Mouse (Mus musculus) gastrocnemius, adult 8-10 months (tissue): ENCODE data around the gene Kpna6. TPM values are rescaled to one million over a fixed set of nuclear protein-coding genes. Genes with fewer than 3 reads are reported as not detected.

Source experiments
- DNase-seq, 2 experiments: peaks; one replicate each; pipeline ENCODE4 v3.0.0; 2022; ENCODE audit warnings: low spot score in 2 of 2
- microRNA-seq: library from miRNA; unstranded; fragments of <30 nt; microRNA quantifications from one replicate; pipeline ENCODE4 v1.2.0, GENCODE M21; 2022
- total RNA-seq, 4 experiments: library from RNA; stranded (reverse); gene quantifications; 2 replicates each; pipeline ENCODE4 v1.2.4; 2022

Gene Kpna6
- total RNA-seq, 4 experiments from 2014 or later: 69.1 to 77.9 (median 76.0) TPM

DNA sequence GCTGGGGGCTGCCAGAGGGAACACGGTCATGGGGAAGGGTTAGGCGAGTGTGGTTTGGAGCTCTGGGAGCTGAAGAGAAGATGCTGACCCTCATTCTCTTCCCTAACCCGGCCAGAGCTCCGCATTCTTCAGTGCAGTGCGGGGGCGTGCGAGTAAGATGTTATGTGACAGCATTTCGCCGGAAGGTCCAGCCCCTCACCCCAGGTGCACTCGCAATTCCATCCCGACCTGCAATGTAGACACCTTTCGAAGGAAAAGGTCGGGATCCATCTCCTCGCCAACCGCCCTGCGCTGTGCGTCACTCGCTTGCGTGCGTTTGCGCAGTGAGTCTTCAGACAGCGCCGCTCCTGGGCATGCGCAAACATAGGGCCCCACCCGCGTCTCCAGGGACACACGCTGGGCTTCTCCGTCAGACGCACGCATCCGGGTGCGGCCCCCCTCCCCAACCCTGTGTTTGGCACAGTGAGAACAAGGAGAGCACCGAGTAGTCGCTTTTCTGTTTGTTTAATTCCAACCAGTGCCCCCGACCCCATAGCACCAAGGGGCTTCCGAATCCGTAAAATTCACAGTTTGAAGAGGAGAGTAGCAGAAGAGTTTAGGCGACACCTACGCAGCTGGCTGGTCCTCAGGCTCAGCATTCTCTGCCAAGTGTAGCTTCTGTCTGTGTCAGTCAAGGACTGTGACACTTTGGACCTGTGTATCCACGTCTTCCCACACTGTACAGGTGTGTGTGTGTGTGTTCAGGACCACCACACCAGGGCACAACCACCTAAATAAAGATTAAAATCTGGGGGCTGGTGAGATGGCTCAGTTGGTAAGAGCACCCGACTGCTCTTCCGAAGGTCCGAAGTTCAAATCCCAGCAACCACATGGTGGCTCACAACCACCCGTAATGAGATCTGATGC is 53.5 kb downstream of the Kpna6 start, which contains the start of gene Iqcc:
TSS of gene Iqcc (minus strand) at position 314 of the 906 bp plus-strand sequence.
- peak; percentile 94 to 96 for DNase-seq

- DNase-seq: no peak
Measured at GRCm38 (mm10) chr4:129618031-129618430, 54.5 kb downstream of the Kpna6 start.

DNA sequence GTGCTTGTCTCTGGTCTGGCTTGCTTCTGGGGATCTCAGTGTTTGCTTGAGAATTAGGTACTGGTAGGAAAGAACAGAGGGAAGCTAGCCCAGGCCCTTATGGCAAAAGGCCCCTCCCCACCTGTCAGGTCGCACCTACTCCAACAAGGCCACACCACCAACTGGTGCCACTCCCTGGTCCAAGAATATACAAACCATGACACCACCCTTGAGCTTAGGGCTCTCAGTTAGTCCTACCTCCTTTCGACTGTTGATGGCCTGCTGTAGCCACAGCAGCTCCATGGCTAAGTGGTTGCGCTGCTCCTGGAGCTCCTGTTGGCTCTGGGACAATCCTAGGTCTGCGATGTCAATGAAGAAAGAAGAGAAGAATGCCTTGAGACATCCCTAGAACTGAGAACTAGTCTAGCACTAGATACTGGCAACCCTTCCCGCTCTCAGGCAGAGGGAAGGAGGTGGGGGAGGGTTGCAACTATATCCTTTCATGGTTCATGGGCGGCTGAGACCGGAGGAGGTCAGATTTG is 55.4 kb downstream of the Kpna6 start:
- DNase-seq: no peak

GRCm38 (mm10) chr4:129616631-129617030 is 55.9 kb downstream of the Kpna6 start:
- no peak for DNase-seq

GRCm38 (mm10) chr4:129615801-129616290 is 56.7 kb downstream of the Kpna6 start:
- no peak for DNase-seq

DNA sequence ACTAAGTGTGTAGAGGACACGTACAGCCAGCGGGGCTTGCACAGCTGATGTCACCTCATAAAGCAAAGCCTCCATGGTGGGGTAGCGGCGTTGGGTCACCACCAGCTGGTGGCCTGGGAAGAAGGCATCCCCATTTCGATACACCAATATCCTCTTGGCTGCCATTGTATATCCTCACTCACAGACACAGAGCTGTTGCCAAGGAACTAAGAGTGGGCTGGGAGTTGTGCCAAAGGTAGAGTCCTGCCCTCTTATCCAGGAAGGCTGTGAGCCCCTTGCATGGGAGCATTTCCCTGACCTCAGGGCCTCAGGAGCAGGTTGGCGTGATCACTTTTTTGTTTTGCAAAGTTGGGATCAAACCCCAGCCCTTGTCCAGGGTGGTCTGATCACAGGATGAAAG is 58.5 kb downstream of the Kpna6 start, which contains the start of gene Dcdc2b:
TSS of gene Dcdc2b (minus strand) at position 165 of the 400 bp plus-strand sequence.
- DNase-seq: no peak

DNA sequence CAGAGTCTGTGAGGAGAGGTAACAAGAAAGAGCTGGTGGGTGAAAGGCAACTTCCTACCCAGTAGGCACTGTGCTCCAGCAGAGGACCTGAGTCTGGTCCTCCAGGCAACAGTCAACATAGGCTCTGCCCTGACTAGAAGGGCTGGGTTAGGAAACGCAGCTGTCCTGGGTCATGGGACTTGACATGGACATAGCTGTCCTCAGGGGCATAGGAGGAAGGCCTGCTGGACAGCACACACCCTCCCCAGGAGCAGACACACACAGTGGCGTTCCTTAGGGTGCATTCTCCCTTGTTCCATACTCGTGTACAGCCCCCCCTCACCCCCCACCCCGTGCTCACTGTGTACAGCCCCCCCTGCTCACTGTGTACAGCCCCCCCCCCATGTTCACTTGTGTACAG is 62.1 kb downstream of the Kpna6 start:
- no peak for DNase-seq

GRCm38 (mm10) chr4:129610026-129610425 is 62.5 kb downstream of the Kpna6 start:
- no peak for DNase-seq

DNA sequence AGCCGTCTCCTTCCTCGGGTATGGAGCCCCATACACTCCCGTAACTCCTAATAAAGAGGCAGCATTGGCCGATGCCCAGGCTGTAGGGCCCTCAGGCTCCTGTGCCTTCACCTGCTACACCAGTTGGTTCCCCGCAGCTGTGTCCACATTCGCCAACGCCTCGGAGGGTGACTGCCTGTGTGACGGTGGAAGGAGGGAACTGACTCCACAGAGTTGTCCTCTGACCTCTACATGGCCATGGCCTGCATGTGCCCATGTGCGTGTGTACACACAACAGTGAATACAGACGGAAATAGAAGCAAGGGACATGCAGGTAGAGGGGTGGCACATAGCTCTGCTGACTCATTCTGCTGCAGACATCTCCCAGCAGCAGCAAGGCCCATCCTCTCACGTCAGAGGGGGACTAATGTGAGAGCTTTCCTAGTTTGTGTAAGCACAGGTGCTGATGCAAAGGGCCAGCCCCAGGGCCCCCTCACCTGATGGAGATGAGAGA is 63.4 kb downstream of the Kpna6 start:
- no peak for DNase-seq

GRCm38 (mm10) chr4:129608426-129609025 is 64.0 kb downstream of the Kpna6 start:
- peak; percentile 36 to 64 for DNase-seq

DNA sequence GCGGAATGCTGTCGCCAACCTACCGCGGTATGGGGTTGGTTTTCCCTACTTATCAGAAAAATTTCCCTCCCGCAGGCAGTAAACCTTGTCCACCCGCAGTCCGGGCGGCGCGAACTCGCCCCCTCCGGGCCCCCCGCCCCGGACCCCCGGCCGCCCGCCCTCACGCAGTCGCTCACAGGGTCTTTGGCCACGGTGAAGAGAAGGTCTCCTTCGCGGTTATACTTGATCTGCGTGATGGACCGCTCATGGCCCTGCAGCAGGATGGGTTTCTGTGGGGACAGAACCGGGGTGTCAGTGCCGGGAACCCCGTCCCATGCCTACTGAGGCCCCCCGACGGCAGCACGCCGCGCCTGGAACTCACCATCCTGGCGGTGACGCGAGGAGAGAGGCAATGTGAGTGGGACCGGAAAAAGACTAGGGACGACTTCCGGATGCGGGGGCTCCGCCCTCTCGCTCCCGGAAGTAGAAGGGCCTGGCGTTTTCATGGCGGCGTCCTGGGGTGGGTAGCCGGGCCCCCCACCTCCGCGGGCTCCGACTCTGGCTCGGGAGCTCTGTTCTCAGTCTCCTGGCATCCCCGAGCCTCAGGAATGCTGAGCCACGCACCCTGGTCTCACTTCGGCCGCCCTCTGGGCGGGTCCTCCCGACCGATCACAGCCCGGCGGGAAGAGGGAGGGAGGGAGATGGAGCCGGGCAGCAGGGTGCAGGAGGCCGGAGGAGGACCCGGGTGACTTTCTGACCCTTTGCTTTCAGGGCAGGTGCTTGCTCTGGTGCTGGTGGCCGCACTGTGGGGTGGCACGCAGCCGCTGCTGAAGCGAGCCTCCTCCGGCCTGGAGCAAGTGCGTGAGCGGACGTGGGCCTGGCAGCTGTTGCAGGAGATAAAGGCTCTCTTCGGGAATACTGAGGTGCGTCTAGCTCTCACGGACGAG is 72.1 kb downstream of the Kpna6 start, which contains the start of the genes Eif3i and Tmem234:
TSS of gene Eif3i (minus strand) at position 416 of the 926 bp plus-strand sequence.
TSS of gene Tmem234 (plus strand) at position 436 of the 926 bp plus-strand sequence.
- peak; percentile 67 to 72 for DNase-seq

Small RNA genes lying within 50 kb of the gene (microRNA-seq; reads per million reads assigned to microRNA genes)
- gene Mir7016: not detected

Other genes starting within 250 kb of the Kpna6 start
- gene Zbtb8b, start 231.9 kb downstream of the Kpna6 start, total RNA-seq: not detected
- gene Bsdc1, start 211.2 kb downstream of the Kpna6 start, total RNA-seq: 10 to 100 TPM; 37.3 to 42.5 (median 41.0) TPM
- not detected for gene Tssk3, start 181.7 kb downstream of the Kpna6 start, total RNA-seq
- gene Fam229a, start 181.6 kb downstream of the Kpna6 start, total RNA-seq: not detected
- 1 to 10 TPM in 2 of 4 experiments, under 1 TPM in 2; 0.19 to 1.1 (median 0.78) TPM for gene Marcksl1, start 159.2 kb downstream of the Kpna6 start, total RNA-seq
- gene Hdac1, start 130.1 kb downstream of the Kpna6 start, total RNA-seq: 1 to 10 TPM; 6.7 to 9.7 (median 7.6) TPM
- gene Lck, start 99.1 kb downstream of the Kpna6 start, total RNA-seq: not detected
- not detected for gene Fam167b, start 94.2 kb downstream of the Kpna6 start, total RNA-seq
- 100 to 1,000 TPM; 142 to 156 (median 148) TPM for gene Eif3i, start 72.1 kb downstream of the Kpna6 start, total RNA-seq
- 10 to 100 TPM; 25.9 to 37.5 (median 29.7) TPM for gene Tmem234, start 72.1 kb downstream of the Kpna6 start, total RNA-seq
- gene Dcdc2b, start 58.5 kb downstream of the Kpna6 start, total RNA-seq: 1 to 10 TPM in 3 of 4 experiments, under 1 TPM in 1; 0.46 to 1.2 (median 1.1) TPM
- 10 to 100 TPM in 1 of 4 experiments, 1 to 10 TPM in 3; 7.3 to 11.4 (median 8.7) TPM for gene Iqcc, start 53.7 kb downstream of the Kpna6 start, total RNA-seq
- gene Ccdc28b, start 48.8 kb downstream of the Kpna6 start, total RNA-seq: 10 to 100 TPM; 27.9 to 33.0 (median 30.8) TPM
- 10 to 100 TPM; 10.9 to 20.3 (median 15.6) TPM for gene Txlna, start 31.7 kb downstream of the Kpna6 start, total RNA-seq
- gene Tmem39b, start 24.1 kb upstream of the Kpna6 start, total RNA-seq: 1 to 10 TPM; 1.8 to 4.9 (median 3.3) TPM
- 10 to 100 TPM; 20.2 to 24.6 (median 23.2) TPM for gene Khdrbs1, start 69.5 kb upstream of the Kpna6 start, total RNA-seq
- 100 to 1,000 TPM; 663 to 813 (median 803) TPM for gene Ptp4a2, start 138.5 kb upstream of the Kpna6 start, total RNA-seq